Mouse (Mus musculus): ENCODE results near the gene A930033H14Rik. TPM values are rescaled to one million over a fixed set of nuclear protein-coding genes. Genes with fewer than 3 reads are reported as not detected.

Gene A930033H14Rik
- total and polyA plus RNA-seq, 3 experiments: not detected

GRCm38 (mm10) chr10:69247311-69248033 lies 34.6 kb upstream of the A930033H14Rik start:
- no peak overlapping the region for H3K4me3 ChIP-seq (ENCODE audit: control insufficient read depth in 1 of 2, insufficient read depth in 1 of 2, low read depth in 2 of 2, low read length in 2 of 2)
- H3K27me3 ChIP-seq (ENCODE audit: control insufficient read depth in 1 of 2, insufficient read depth in 2 of 2, low read length in 2 of 2): no peaks in the 10 kb centered on the region
- TF ChIP-seq NELFE (IDR thresholded peaks at IDR 0.05; ENCODE audit: low read depth, low read length) (no peak), NRF1 (IDR thresholded peaks at IDR 0.05; ENCODE audit: insufficient read depth, low read depth, low read length, poor library complexity, severe bottlenecking) (no peak), RCOR1 (IDR thresholded peaks at IDR 0.05; ENCODE audit: low read depth, low read length) (no peak), EP300 (IDR thresholded peaks at IDR 0.05; ENCODE audit: low read depth in 1 of 2, low read length in 2 of 2) (no peak), BHLHE40 (IDR thresholded peaks at IDR 0.05; ENCODE audit: borderline replicate concordance, low read depth, low read length) (no peak), HCFC1 (IDR thresholded peaks at IDR 0.05; ENCODE audit: low read depth, low read length) (no peak), MXI1 (IDR thresholded peaks at IDR 0.05; ENCODE audit: low read depth, low read length) (no peak), TBP (IDR thresholded peaks at IDR 0.05; ENCODE audit: low read depth, low read length) (no peak)
- no peaks in the 10 kb centered on the region for H3K79me2 ChIP-seq (ENCODE audit: control insufficient read depth, insufficient read depth, low read length, poor library complexity)
- H3K36me3 ChIP-seq (ENCODE audit: control insufficient read depth in 1 of 2, insufficient read depth in 2 of 2, low read length in 2 of 2): no peaks in the 10 kb centered on the region
- H3K9ac ChIP-seq (ENCODE audit: control insufficient read depth, low read depth, low read length, poor library complexity, severe bottlenecking): no peak overlapping the region
- H3K9me3 ChIP-seq (replicated peaks; ENCODE audit: insufficient read depth, low read length): no peaks in the 10 kb centered on the region
- DNase-seq (ENCODE audit: low read depth, low spot score): no peak
- no peaks in the 10 kb centered on the region for H3K4me1 ChIP-seq (ENCODE audit: control insufficient read depth in 1 of 2, insufficient read depth in 2 of 2, low read length in 2 of 2)
- no peak overlapping the region for H3K27ac ChIP-seq (ENCODE audit: control insufficient read depth, low read depth, low read length)

GRCm38 (mm10) chr10:69246762-69247161 lies 33.9 kb upstream of the A930033H14Rik start:
- DNase-seq (ENCODE audit: low read depth, low spot score): no peak
- H3K9ac ChIP-seq (ENCODE audit: control insufficient read depth, low read depth, low read length, poor library complexity, severe bottlenecking): no peak overlapping the region
- H3K79me2 ChIP-seq (ENCODE audit: control insufficient read depth, insufficient read depth, low read length, poor library complexity): no peaks in the 10 kb centered on the region
- H3K9me3 ChIP-seq (replicated peaks; ENCODE audit: insufficient read depth, low read length): no peaks in the 10 kb centered on the region
- TF ChIP-seq BHLHE40 (IDR thresholded peaks at IDR 0.05; ENCODE audit: borderline replicate concordance, low read depth, low read length) (no peak), ELF1 (IDR thresholded peaks at IDR 0.05; ENCODE audit: low read depth, low read length) (no peak), MXI1 (IDR thresholded peaks at IDR 0.05; ENCODE audit: low read depth, low read length) (no peak), MYC (IDR thresholded peaks at IDR 0.05; ENCODE audit: low read depth, low read length) (no peak), TAL1 (IDR thresholded peaks at IDR 0.05; ENCODE audit: low read length) (no peak), USF2 (IDR thresholded peaks at IDR 0.05; ENCODE audit: borderline replicate concordance in 1 of 2, insufficient read depth in 1 of 2, low read depth in 1 of 2, low read length in 2 of 2) (no peak), MAZ (IDR thresholded peaks at IDR 0.05; ENCODE audit: low read depth, low read length) (no peak), GABPA (IDR thresholded peaks at IDR 0.05; ENCODE audit: low read depth, low read length) (no peak), EP300 (IDR thresholded peaks at IDR 0.05; ENCODE audit: low read depth in 1 of 2, low read length in 2 of 2) (no peak), JUND (IDR thresholded peaks at IDR 0.05; ENCODE audit: low read depth, low read length) (no peak), RCOR1 (IDR thresholded peaks at IDR 0.05; ENCODE audit: low read depth, low read length) (no peak)
- H3K27me3 ChIP-seq (ENCODE audit: control insufficient read depth in 1 of 2, insufficient read depth in 2 of 2, low read length in 2 of 2): no peaks in the 10 kb centered on the region
- H3K4me3 ChIP-seq (ENCODE audit: control insufficient read depth in 1 of 2, insufficient read depth in 1 of 2, low read depth in 2 of 2, low read length in 2 of 2): no peak overlapping the region
- H3K36me3 ChIP-seq (ENCODE audit: control insufficient read depth in 1 of 2, insufficient read depth in 2 of 2, low read length in 2 of 2): no peaks in the 10 kb centered on the region
- no peak overlapping the region for H3K27ac ChIP-seq (ENCODE audit: control insufficient read depth, low read depth, low read length)
- no peaks in the 10 kb centered on the region for H3K4me1 ChIP-seq (ENCODE audit: control insufficient read depth in 1 of 2, insufficient read depth in 2 of 2, low read length in 2 of 2)

All from MEL (cell line).